Mouse (Mus musculus) brown adipose tissue, adult 24 weeks (tissue): ENCODE measurements around the gene Cuzd1. TPM values are rescaled to one million over a fixed set of nuclear protein-coding genes. Genes with fewer than 3 reads are reported as not detected.

ENCODE experiments used
- H3K27ac ChIP-seq: fragments of 200-500 bp; replicated peaks from 2 replicates; pipeline ENCODE4 v1.5.1; 2012; ENCODE audit warnings: low read depth, mild to moderate bottlenecking, low read length
- H3K4me1 ChIP-seq: fragments of 200-500 bp; 2 replicates; pipeline ENCODE4 v1.6.1; 2012; ENCODE audit warnings: low read length, mixed read lengths; ENCODE audit not compliant: control insufficient read depth, insufficient read depth, insufficient read length
- H3K4me3 ChIP-seq: fragments of 200-500 bp; 2 replicates; pipeline ENCODE4 v1.5.1; 2012; ENCODE audit warnings: low read depth, mild to moderate bottlenecking, low read length, moderate library complexity; ENCODE audit not compliant: insufficient read depth
- polyA plus RNA-seq: library from polyadenylated mRNA; stranded (reverse); fragments of >200 nt; gene quantifications from 2 replicates; pipeline ENCODE4 v1.2.4, GENCODE M21; 2012; ENCODE audit not compliant: missing spikeins, insufficient read depth, insufficient read length

Gene Cuzd1
- polyA plus RNA-seq, 1 experiment: not detected

GRCm38 (mm10) chr7:131317587-131317986 lies 4.5 kb downstream of the Cuzd1 start:
- Histone ChIP-seq H3K4me3 (no peak overlapping the region), H3K4me1 (no peaks in the 10 kb centered on the region), H3K27ac (no peak overlapping the region)

- H3K27ac ChIP-seq: no peak overlapping the region
- no peak overlapping the region for H3K4me3 ChIP-seq
- no peaks in the 10 kb centered on the region for H3K4me1 ChIP-seq
These were observed 7.6 kb downstream of the Cuzd1 start for GRCm38 (mm10) chr7:131314493-131314892.

GRCm38 (mm10) chr7:131306733-131307132 lies 15.4 kb downstream of the Cuzd1 start:
- Histone ChIP-seq H3K4me1 (no peaks in the 10 kb centered on the region), H3K27ac (no peak overlapping the region), H3K4me3 (no peak overlapping the region)

- H3K27ac ChIP-seq: no peak overlapping the region
- no peak overlapping the region for H3K4me3 ChIP-seq
- no peaks in the 10 kb centered on the region for H3K4me1 ChIP-seq
These were observed 18.8 kb downstream of the Cuzd1 start for GRCm38 (mm10) chr7:131303340-131303739.

GRCm38 (mm10) chr7:131297151-131297550 lies 24.9 kb downstream of the Cuzd1 start:
- H3K27ac ChIP-seq: no peak overlapping the region
- no peak overlapping the region for H3K4me3 ChIP-seq
- no peaks in the 10 kb centered on the region for H3K4me1 ChIP-seq

GRCm38 (mm10) chr7:131265851-131266250 lies 56.2 kb downstream of the Cuzd1 start:
- Histone ChIP-seq H3K4me1 (no peaks in the 10 kb centered on the region), H3K27ac (no peak overlapping the region), H3K4me3 (no peak overlapping the region)

GRCm38 (mm10) chr7:131264251-131264650 lies 57.8 kb downstream of the Cuzd1 start:
- Histone ChIP-seq H3K4me3 (no peak overlapping the region), H3K4me1 (no peaks in the 10 kb centered on the region), H3K27ac (no peak overlapping the region)

GRCm38 (mm10) chr7:131260946-131261345 lies 61.1 kb downstream of the Cuzd1 start:
- Histone ChIP-seq H3K4me3 (no peak overlapping the region), H3K27ac (no peak overlapping the region), H3K4me1 (no peaks in the 10 kb centered on the region)

Other genes starting within 250 kb of the Cuzd1 start
- not detected in 2 replicates for gene 4933402N03Rik, start 176.0 kb downstream of the Cuzd1 start, polyA plus RNA-seq
- not detected in 2 replicates for gene 5430419D17Rik, start 147.9 kb downstream of the Cuzd1 start, polyA plus RNA-seq
- gene Fam24b, start 7.2 kb upstream of the Cuzd1 start, polyA plus RNA-seq: not detected in 2 replicates
- not detected in 2 replicates for gene Fam24a, start 11.6 kb upstream of the Cuzd1 start, polyA plus RNA-seq
- 7.6 and 11.7 TPM in 2 replicates for gene 2310057M21Rik, start 40.5 kb upstream of the Cuzd1 start, polyA plus RNA-seq
- gene Pstk, start 48.8 kb upstream of the Cuzd1 start, polyA plus RNA-seq: 58.6 and 109 TPM in 2 replicates
- gene Ikzf5, start 88.2 kb upstream of the Cuzd1 start, polyA plus RNA-seq: 12.8 and 16.4 TPM in 2 replicates
- gene Acadsb, start 88.3 kb upstream of the Cuzd1 start, polyA plus RNA-seq: 240 and 287 TPM in 2 replicates
- gene Hmx3, start 220.6 kb upstream of the Cuzd1 start, polyA plus RNA-seq: not detected in 2 replicates
- gene Hmx2, start 226.5 kb upstream of the Cuzd1 start, polyA plus RNA-seq: not detected in 2 replicates
- gene Bub3, start 237.9 kb upstream of the Cuzd1 start, polyA plus RNA-seq: 28.4 and 36.7 TPM in 2 replicates